Mouse (Mus musculus): ENCODE measurements around the gene Ttc27. TPM values are rescaled to one million over a fixed set of nuclear protein-coding genes. Genes with fewer than 3 reads are reported as not detected.

Ttc27 gene
- total RNA-seq (2023), result 7.6 and 8.0 TPM in 2 replicates

GRCm38 (mm10) chr17:74717618-74718151, at the start of gene Ttc27:
Gene Ttc27 (plus strand): TSS chr17:74717732.

Other genes with a start within 250 kb of the Ttc27 start
- gene Yipf4, start 228.2 kb upstream of the Ttc27 start, total RNA-seq (2023), result 58.5 and 73.0 TPM in 2 replicates
- gene Birc6, start 189.4 kb upstream of the Ttc27 start, total RNA-seq (2023), result 80.0 and 136 TPM in 2 replicates